Mouse (Mus musculus) ES-Bruce4 (cell line): ENCODE data around the gene Rnf180.

Source experiments
- CTCF ChIP-seq: IDR thresholded peaks from one replicate; pipeline ENCODE4 v1.8.1; 2011; ENCODE audit warnings: low read depth, low read length
- EP300 ChIP-seq: IDR thresholded peaks from 2 replicates; pipeline ENCODE4 v1.6.1; 2011; ENCODE audit warnings: low read depth, low read length; ENCODE audit not compliant: insufficient read depth
- POLR2A ChIP-seq: IDR thresholded peaks from one replicate; pipeline ENCODE4 v1.8.1; 2011; ENCODE audit warnings: low read length; ENCODE audit not compliant: insufficient read depth

DNA sequence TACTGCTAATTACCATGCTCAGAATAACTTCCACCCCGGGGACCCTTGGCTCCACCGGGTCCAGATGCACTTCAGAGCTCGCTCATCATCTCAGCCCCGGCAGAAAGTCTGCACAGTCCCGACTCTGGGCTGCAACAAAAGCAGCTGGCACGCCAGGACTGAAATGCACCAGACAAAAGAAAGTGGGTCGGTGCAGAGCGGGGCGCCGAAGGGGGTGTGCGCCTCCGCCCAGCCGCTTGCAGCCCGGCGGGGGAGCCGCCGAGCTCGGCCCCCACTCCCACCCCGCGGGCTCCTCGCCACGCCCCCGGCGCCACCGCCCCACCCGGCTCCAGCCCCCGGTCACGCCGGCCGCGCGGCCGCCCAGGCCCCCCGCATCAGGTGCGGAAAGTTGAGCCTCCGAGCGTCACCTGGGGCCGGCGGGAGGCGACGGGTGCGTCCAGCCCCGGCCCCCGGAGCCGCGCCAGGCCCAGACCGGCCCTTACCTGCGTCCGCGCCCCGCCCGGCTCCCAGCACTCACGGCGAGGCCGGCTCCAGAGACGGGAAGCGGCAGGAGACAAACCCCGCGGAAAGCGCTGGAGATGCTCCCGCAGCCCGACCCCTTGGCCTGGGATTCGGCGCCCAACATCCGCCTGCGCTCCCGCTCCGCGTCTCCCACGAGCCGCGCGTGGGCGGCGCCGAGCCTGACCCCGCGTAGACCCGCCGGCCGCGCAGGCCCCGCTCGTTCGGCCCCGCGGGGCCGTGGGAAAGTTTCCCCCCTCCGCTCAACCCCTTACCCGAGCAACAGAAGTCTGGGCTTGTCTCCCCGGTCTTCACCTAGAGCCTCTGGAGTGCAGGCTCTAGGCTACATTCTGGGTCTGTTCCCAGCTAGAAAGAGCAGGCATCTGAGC is 591 bp downstream of the Rnf180 start:
- no peak for TF ChIP-seq POLR2A
- no peak for TF ChIP-seq CTCF
- no peak for TF ChIP-seq EP300
